Mouse (Mus musculus): ENCODE results near the gene Oat. TPM values are rescaled to one million over a fixed set of nuclear protein-coding genes. Genes with fewer than 3 reads are reported as not detected.
A peak's percentile ranks its signal among the peaks of the same experiment; 100 is the strongest.

Gene Oat
- polyA plus RNA-seq (2015; fragmentation: Nextera tagmentation; extraction: Ambion mirVana) = 406 and 472 TPM in 2 replicates

DNA sequence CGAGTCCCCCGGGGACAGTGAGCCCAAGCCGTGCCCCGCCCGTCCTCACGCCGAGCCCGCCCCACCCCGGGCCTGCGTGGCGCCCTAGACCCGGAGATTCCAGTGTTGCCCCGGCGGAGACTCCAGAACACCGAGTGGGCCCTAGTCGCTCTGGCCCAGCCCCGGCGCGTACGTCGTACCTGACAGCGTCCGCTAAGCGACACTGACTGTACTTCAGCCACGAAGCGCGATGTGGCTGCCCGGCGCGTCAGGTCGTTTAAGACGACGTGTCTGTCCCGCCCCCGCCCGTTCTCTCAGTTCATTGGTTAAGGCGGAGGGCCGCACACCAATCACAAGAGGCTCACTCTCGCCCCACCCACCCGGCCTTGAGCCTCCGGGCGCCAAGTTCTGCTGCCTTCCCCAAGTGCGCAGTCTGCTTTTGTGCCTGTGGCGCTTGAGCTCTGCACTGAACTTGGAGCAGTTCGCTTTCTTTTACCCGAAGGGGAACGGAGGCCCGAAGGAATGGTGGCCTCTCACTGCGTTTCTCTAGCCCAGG lies at the start of gene Oat:
TSS of gene Oat (minus strand) at position 283 of the 535 bp plus-strand sequence.
- under 1% methylated on average over 49 of the region's 49 CpGs for WGBS
- Histone ChIP-seq H3K36me3 (no peaks in the 10 kb centered on the region), H3K9ac (peak within 1 kb of the TSS; percentile 70), H3K9me3 (no peaks in the 10 kb centered on the region), H3K27me3 (replicated peaks) (no peaks in the 10 kb centered on the region), H3K27ac (peak within 1 kb of the TSS; percentile 97), H3K4me2 (peak within 1 kb of the TSS; percentile 78), H3K4me3 (replicated peaks) (peak within 1 kb of the TSS; percentile 70), H3K4me1 (peaks cover 18% of the 10 kb centered on the region)
- peak; percentile 95 for ATAC-seq (ENCODE audit: insufficient read depth, low FRiP score, low read depth)

DNA sequence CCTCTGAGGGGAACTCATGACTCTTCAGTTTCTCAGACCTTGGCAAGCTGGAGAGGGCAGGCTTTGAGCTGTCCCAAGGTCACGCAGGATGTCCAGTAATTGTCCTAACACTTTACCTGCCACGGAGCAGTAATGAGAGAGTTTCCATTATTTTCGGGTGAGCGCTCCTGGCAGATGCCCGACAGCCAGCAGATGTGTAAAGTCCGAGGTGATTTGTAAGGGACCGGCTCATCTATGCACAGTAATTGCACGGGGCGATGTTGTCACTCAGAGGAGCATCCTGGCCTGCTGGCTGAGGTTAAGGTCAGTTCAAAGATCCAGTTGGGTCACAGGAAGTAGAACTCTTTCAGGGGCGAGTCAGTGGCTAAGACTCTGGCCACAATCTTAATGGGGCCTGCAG lies 48.0 kb upstream of the Oat start:
- no peak for ATAC-seq (ENCODE audit: insufficient read depth, low FRiP score, low read depth)
- 79% methylated on average over 10 of the region's 10 CpGs for WGBS

DNA sequence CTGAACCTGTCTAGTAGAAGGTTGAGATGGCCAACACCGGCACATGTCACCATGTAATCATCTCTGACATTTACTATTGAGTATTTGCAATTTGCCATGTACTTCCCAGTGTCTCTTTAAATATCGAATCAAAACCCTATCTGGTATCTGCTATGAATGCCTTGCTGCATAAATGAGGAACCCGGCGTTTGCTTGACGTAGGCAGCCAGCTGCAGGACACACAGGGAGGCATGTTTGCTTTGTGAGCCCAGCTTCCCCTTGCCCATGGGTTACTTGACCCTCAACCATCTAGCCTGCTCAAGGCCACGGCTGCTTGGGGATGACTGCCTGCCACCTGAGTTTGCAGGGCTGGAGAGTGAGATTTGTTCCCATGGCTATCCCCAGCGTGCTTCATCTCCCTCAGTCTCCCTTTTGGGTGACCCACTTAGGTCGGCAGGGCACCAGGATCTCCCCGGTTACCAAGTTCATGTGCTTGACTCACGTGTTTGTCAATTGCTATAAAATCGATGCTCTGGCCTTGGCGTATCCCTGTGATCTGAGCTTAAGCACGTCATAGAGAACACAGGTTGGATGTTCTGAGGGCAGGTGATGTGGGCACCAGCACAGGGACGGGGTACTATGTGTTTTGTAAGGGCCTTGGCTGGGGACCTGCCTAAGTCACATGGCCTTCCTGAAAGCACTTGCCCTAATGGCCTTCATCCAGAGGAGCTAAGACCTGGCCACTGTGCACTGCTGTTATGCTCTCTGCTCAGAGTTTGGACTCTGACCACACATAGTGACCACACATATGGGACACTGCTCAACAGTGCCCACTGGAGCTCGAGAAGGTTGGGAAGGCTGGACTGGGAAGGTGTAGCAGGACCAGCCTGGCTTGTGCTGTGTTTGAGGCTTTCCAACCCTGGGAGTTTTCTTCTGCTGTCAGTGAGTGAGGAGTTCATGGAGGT lies 44.0 kb upstream of the Oat start:
- no peaks in the 10 kb centered on the region for H3K4me1 ChIP-seq
- no peaks in the 10 kb centered on the region for H3K27me3 ChIP-seq (replicated peaks)
- no peaks in the 10 kb centered on the region for H3K9me3 ChIP-seq
- H3K4me3 ChIP-seq (replicated peaks) = no peak overlapping the region
- H3K36me3 ChIP-seq = no peaks in the 10 kb centered on the region
- no peak overlapping the region for H3K27ac ChIP-seq
- 80% methylated on average over 15 of the region's 15 CpGs for WGBS
- no peak overlapping the region for H3K4me2 ChIP-seq
- no peak overlapping the region for H3K9ac ChIP-seq
- ATAC-seq (ENCODE audit: insufficient read depth, low FRiP score, low read depth) = no peak

More for the DNA sequence above, 48.0 kb upstream of the Oat start:
- Histone ChIP-seq H3K4me3 (replicated peaks) (no peak overlapping the region), H3K9ac (no peak overlapping the region), H3K9me3 (no peaks in the 10 kb centered on the region), H3K4me2 (no peak overlapping the region), H3K36me3 (no peaks in the 10 kb centered on the region), H3K27ac (no peak overlapping the region), H3K4me1 (no peaks in the 10 kb centered on the region), H3K27me3 (replicated peaks) (no peaks in the 10 kb centered on the region)

DNA sequence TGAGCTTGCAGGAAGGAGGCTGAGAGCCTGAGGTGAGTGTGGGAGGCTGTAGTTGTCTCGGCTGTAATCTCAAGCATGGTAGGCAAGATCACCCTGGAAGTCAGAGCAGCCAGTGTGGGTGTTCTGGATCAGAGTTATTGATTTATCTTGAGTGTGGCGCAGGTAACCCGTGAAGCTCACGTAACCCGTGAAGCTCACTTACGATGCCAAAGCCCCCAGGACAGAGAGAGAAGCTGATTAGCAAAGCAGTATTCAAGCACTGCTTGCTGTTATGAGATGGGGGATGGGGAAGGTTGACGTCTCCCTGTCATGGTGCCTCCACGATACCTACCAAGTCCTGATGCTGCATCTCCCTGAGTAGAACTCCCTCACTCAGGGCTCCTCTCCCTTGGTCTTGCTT lies 43.4 kb upstream of the Oat start:
- Histone ChIP-seq H3K27me3 (replicated peaks) (no peaks in the 10 kb centered on the region), H3K9me3 (no peaks in the 10 kb centered on the region), H3K27ac (no peak overlapping the region), H3K9ac (no peak overlapping the region), H3K4me2 (no peak overlapping the region), H3K4me1 (no peaks in the 10 kb centered on the region), H3K4me3 (replicated peaks) (no peak overlapping the region), H3K36me3 (no peaks in the 10 kb centered on the region)
- 84% methylated on average over 8 of the region's 8 CpGs for WGBS
- ATAC-seq (ENCODE audit: insufficient read depth, low FRiP score, low read depth) = no peak

DNA sequence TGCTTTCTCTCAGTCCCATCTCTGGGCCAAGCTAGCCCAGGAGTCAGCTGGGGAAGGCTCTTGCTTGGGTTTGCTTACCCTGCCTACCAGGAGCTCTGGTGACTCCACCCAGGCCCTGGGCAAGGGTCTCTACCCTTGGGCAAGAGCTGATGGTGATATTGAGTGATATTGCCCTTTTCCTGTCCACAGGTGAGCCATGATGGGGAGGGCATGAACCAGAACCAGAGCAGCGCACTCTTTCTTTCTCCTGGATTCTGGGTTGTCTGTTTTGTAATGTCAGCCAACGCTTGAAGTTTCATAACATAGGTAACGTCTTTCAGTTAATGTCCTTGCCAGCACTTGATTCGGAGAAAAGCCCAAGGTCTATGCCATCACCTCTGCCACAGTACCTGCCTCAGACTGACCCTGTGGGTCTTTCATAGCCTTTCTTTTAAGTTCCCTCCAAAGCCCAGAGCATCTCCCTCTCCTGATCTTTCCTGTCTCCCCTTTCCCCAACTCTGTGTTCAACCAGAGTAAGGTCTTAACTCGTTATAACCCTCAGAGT lies 40.9 kb upstream of the Oat start:
- H3K9ac ChIP-seq = no peak overlapping the region
- H3K36me3 ChIP-seq = no peaks in the 10 kb centered on the region
- no peaks in the 10 kb centered on the region for H3K9me3 ChIP-seq
- WGBS = 83% methylated on average over 5 of the region's 5 CpGs
- ATAC-seq (ENCODE audit: insufficient read depth, low FRiP score, low read depth) = no peak
- no peak overlapping the region for H3K4me3 ChIP-seq (replicated peaks)
- H3K4me1 ChIP-seq = no peaks in the 10 kb centered on the region
- no peaks in the 10 kb centered on the region for H3K27me3 ChIP-seq (replicated peaks)
- no peak overlapping the region for H3K27ac ChIP-seq
- H3K4me2 ChIP-seq = no peak overlapping the region

DNA sequence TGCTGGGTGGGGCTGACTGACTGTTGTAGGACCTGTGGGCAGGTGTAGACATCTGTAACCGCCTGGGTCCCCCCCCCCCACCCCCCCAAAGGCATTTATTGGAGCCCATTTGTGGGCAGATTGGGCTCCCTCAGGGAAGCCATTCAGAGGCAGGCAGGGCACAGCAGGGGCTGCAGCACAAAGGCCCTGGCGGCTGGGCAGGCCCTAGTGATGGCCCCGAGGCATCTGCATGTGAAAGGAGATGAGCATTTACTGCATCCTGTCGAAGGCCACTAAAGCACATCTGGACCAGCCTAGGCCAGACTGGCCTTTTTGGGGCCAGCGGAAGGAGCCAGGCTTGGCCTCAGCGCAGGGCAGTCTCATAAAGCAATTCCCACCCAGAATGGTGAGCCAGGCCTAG lies 40.2 kb upstream of the Oat start:
- Histone ChIP-seq H3K36me3 (no peaks in the 10 kb centered on the region), H3K4me1 (no peaks in the 10 kb centered on the region), H3K9ac (no peak overlapping the region), H3K4me2 (no peak overlapping the region), H3K4me3 (replicated peaks) (no peak overlapping the region), H3K27me3 (replicated peaks) (no peaks in the 10 kb centered on the region), H3K9me3 (no peaks in the 10 kb centered on the region), H3K27ac (no peak overlapping the region)
- no peak for ATAC-seq (ENCODE audit: insufficient read depth, low FRiP score, low read depth)
- 57% methylated on average over 6 of the region's 6 CpGs for WGBS

DNA sequence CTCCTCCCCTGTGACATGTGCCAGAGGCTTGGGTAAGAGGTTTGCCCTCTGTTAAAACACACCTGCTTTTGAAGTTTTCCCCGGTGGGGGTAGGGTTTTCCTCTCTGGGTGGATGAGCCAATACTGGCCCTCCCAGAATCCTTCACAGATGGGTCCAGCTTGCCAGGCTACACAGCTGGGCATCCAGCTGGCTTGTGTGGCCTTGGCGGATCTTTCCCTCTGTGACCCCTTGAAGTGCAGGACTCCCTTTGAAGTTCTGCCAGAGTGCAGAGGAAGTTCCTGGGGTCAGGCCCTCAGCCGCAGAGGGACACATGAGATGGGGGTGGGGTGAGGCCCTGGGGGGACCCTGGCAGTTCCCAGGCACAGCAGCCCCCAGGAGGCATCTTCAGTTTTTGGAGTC lies 39.1 kb upstream of the Oat start:
- Histone ChIP-seq H3K4me1 (peaks cover 5% of the 10 kb centered on the region; the same call in 1 of the 2 replicates), H3K4me3 (replicated peaks) (no peak overlapping the region), H3K27me3 (replicated peaks) (no peaks in the 10 kb centered on the region), H3K36me3 (no peaks in the 10 kb centered on the region), H3K9ac (no peak overlapping the region), H3K4me2 (no peak overlapping the region), H3K27ac (no peak overlapping the region), H3K9me3 (no peaks in the 10 kb centered on the region)
- no peak for ATAC-seq (ENCODE audit: insufficient read depth, low FRiP score, low read depth)
- WGBS = 28% methylated on average over 3 of the region's 3 CpGs

DNA sequence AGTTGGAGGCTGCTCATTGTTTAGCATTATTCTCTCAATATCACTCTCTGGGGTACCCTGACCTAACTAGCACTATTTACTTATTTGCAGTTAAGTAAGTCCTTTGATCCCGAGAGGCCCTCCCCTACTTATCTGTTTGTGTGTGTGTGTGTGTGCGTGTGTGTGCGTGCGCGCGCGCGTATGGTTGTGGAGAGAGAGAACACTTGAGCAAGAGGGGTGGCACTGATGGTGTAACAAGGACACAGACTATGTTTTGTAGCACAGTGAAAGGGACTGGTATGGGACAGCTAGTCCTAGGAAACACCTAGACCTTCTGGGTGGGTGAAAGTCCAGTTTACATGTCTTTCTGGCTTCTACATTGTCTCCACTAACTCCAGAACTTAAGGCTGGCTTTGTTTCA lies 35.3 kb upstream of the Oat start:
- no peak overlapping the region for H3K27ac ChIP-seq
- no peaks in the 10 kb centered on the region for H3K9me3 ChIP-seq
- H3K4me2 ChIP-seq = no peak overlapping the region
- 93% methylated on average over 8 of the region's 8 CpGs for WGBS
- H3K4me1 ChIP-seq = peaks cover 5% of the 10 kb centered on the region; the same call in 1 of the 2 replicates
- ATAC-seq (ENCODE audit: insufficient read depth, low FRiP score, low read depth) = no peak
- no peaks in the 10 kb centered on the region for H3K36me3 ChIP-seq
- no peaks in the 10 kb centered on the region for H3K27me3 ChIP-seq (replicated peaks)
- no peak overlapping the region for H3K4me3 ChIP-seq (replicated peaks)
- H3K9ac ChIP-seq = no peak overlapping the region

DNA sequence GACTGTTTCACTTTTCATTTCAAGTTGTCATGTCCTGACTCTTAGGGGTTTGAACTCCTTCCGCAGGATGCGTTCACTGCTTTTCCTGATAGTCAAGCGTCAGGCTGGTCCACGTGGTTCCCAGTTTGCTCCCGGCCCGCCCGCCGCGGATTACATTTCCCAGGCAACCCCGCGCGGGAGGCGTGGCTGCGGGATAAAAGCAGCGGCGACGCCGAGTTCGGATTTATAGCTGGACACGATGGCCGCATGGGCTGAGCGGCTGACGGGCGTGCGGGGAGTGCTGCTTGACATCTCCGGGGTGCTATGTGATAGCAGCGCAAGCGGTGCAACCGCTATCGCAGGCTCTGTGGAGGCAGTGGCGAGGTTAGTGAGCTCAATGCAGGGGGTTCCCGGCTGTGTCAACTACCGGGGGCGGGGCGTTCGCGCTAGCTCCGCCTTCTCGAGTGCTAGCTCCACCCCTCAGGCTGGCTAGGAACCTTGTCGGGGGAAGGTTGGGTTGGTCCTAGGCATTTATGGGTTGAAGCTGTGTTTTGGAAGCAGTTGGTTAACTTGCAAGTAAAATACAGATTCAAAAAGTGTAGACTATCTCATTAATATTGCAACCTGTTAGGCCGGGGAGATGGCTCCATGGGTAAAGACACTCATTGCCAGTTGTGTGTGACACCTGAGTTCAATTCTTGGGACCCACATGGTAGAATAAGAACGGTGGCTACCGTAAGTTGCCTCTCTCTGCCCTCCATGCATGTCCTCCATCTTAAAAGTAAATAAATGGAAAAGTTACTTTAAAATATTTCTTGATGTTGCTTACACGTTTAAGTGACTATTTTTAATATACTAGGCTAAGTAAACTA lies 34.5 kb upstream of the Oat start, which contains the start of gene Lhpp:
TSS of gene Lhpp (plus strand) at position 171 of the 851 bp plus-strand sequence.
- H3K4me3 ChIP-seq (replicated peaks) = peak within 1 kb of the TSS; percentile 55
- H3K36me3 ChIP-seq = no peaks in the 10 kb centered on the region
- WGBS = 6% methylated on average over 44 of the region's 44 CpGs
- no peaks in the 10 kb centered on the region for H3K27me3 ChIP-seq (replicated peaks)
- ATAC-seq (ENCODE audit: insufficient read depth, low FRiP score, low read depth) = peak; percentile 89
- H3K4me1 ChIP-seq = peaks cover 5% of the 10 kb centered on the region; the same call in 1 of the 2 replicates
- no peak within 1 kb of the TSS for H3K27ac ChIP-seq
- H3K9ac ChIP-seq = peak within 1 kb of the TSS; percentile 18; the same call in 1 of the 2 replicates
- H3K9me3 ChIP-seq = no peaks in the 10 kb centered on the region
- H3K4me2 ChIP-seq = peak within 1 kb of the TSS; percentile 82

DNA sequence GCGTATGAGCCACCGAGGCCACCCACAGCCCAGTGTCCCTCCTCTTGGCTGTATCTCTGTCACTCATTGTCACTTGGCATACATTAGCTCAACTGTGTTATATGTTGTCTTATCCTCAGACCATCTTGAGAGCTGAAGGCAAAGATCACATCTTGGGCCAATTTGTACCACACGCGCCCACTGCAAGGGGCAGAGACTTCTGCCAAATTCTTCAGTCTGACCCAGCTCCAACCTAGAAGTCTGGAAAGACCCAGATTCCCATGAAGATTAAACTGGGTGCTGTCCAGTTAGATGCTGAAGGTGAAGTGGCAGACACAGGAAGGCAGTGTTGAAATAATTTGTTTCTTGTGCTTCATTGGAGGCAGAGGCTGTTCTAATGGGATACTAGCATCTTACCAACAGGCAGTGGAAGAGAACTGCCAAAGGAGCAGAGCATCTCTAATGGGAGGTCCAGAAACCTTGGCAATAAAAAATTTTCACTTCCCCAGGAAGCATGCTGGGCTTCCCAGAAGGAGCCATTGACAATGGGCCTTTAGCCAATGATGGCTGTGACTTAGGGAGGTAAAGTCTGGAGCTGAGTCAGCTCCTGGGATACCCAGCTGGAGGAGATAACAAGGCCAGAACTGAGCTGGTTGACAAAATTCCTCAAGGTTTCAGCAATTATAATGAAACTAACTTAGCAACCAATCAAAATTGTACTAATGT lies 32.3 kb upstream of the Oat start:
- no peak overlapping the region for H3K4me3 ChIP-seq (replicated peaks)
- no peak overlapping the region for H3K9ac ChIP-seq
- H3K36me3 ChIP-seq = no peaks in the 10 kb centered on the region
- no peak overlapping the region for H3K27ac ChIP-seq
- no peaks in the 10 kb centered on the region for H3K9me3 ChIP-seq
- WGBS = 91% methylated on average over 4 of the region's 4 CpGs
- no peak overlapping the region for H3K4me2 ChIP-seq
- peaks cover 5% of the 10 kb centered on the region; the same call in 1 of the 2 replicates for H3K4me1 ChIP-seq
- H3K27me3 ChIP-seq (replicated peaks) = no peaks in the 10 kb centered on the region; the same call in 1 of the 2 replicates
- no peak for ATAC-seq (ENCODE audit: insufficient read depth, low FRiP score, low read depth)

DNA sequence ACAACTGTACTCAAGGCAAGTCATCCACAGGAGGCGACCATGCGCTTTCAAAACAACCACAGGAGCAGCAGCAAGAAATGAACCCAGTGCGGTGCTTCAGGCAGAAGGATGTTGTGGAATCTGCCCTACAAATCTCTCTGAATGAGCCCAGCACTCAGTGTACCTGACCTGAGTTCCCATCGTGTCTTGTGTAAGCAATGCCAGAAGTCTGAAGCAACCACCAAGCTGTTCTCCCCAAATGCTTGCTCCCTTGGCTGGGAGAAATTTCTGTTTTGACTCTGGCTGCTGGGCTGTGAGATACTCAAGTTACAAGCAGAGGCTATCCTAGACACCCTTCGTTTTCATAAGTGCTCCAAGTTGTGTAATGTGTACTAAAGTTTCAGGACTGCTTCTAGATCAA lies 29.5 kb upstream of the Oat start:
- 56% methylated on average over 5 of the region's 5 CpGs for WGBS
- Histone ChIP-seq H3K9me3 (no peaks in the 10 kb centered on the region), H3K27me3 (replicated peaks) (peaks cover 27% of the 10 kb centered on the region)

More for the DNA sequence above, 29.5 kb upstream of the Oat start:
- H3K4me1 ChIP-seq = peaks cover 2% of the 10 kb centered on the region; the same call in 1 of the 2 replicates
- no peak overlapping the region for H3K9ac ChIP-seq
- no peak for ATAC-seq (ENCODE audit: insufficient read depth, low FRiP score, low read depth)
- H3K36me3 ChIP-seq = no peaks in the 10 kb centered on the region
- H3K4me2 ChIP-seq = no peak overlapping the region
- H3K4me3 ChIP-seq (replicated peaks) = no peak overlapping the region
- H3K27ac ChIP-seq = no peak overlapping the region

Data from stomach, embryonic 15.5 days (tissue).